In genomic region chr19:55501985-55502384, GRCm38 (mm10) we compare ENCODE assay signal across 16 mouse cellular contexts.
"Had no signal": no experiment of that assay in that cellular context is flagged by ENCODE, and none has a peak within 500 bp of the region (broad histone marks: within the 10 kb centered on the region; RNA-seq: fewer than 3 reads in every experiment).

No protein-coding gene starts in this region.

- H3K4me2 ChIP-seq: neural tube, embryonic 13.5 days; neural tube, embryonic 15.5 days; stomach, embryonic 15.5 days had no signal

- H3K9me3 ChIP-seq: neural tube, embryonic 13.5 days; neural tube, embryonic 15.5 days; stomach, embryonic 15.5 days had no signal

- H3K27ac ChIP-seq: neural tube, embryonic 13.5 days; neural tube, embryonic 15.5 days; stomach, embryonic 15.5 days; stomach, postnatal 0 days had no signal

- H3K9ac ChIP-seq: neural tube, embryonic 13.5 days; neural tube, embryonic 15.5 days; stomach, embryonic 15.5 days had no signal

- H3K36me3 ChIP-seq: neural tube, embryonic 15.5 days; stomach, embryonic 15.5 days had no signal

- DNase-seq: retina, postnatal 1 day; right cerebral cortex, adult 18-20 months; right cerebral cortex, postnatal 14 days; right cerebral cortex, postnatal 25 days; right cerebral cortex, postnatal 4 days; spleen, adult 18-20 months; thymus, adult 18-20 months; thymus, adult 2 months; thymus, postnatal 14 days; thymus, postnatal 25 days; thymus, postnatal 36 days; thymus, postnatal 4 days had no signal

- H3K27me3 ChIP-seq: neural tube, embryonic 13.5 days; neural tube, embryonic 15.5 days; stomach, embryonic 15.5 days had no signal

- H3K4me3 ChIP-seq: neural tube, embryonic 13.5 days; neural tube, embryonic 15.5 days; stomach, embryonic 15.5 days had no signal
